Mouse (Mus musculus) lung, embryonic 16.5 days (tissue): ENCODE data around the gene Jak2. TPM values are rescaled to one million over a fixed set of nuclear protein-coding genes. Genes with fewer than 3 reads are reported as not detected.

Experiments
- ATAC-seq: fragments of 200-750 bp; cut with Nextera tagmentation; 2 replicates; pipeline ENCODE4 v1.8.0; 2017; ENCODE audit warnings: low read depth, mild to moderate bottlenecking, moderate library complexity
- H3K27ac ChIP-seq: fragments of 300-500 bp; sonication (generic); 2 replicates; pipeline ENCODE4 v1.5.1; 2014; ENCODE audit warnings: mild to moderate bottlenecking, control low read depth, low read length
- H3K27me3 ChIP-seq: fragments of 300-500 bp; sonication (generic); 2 replicates; pipeline ENCODE4 v1.6.1; 2014; ENCODE audit warnings: low read depth, low read length, mixed read lengths; ENCODE audit not compliant: control insufficient read depth, insufficient read depth
- H3K36me3 ChIP-seq: fragments of 300-500 bp; sonication (generic); 2 replicates; pipeline ENCODE4 v1.6.1; 2014; ENCODE audit warnings: low read length; ENCODE audit not compliant: control insufficient read depth, insufficient read depth
- H3K4me1 ChIP-seq: fragments of 300-500 bp; sonication (generic); replicated peaks from 2 replicates; pipeline ENCODE4 v1.6.1; 2014; ENCODE audit warnings: low read length, mixed read lengths; ENCODE audit not compliant: control insufficient read depth, insufficient read depth
- H3K4me2 ChIP-seq: fragments of 300-500 bp; sonication (generic); 2 replicates; pipeline ENCODE4 v1.6.1; 2014; ENCODE audit warnings: low read depth, low read length, control low read depth
- H3K4me3 ChIP-seq: fragments of 300-500 bp; sonication (generic); 2 replicates; pipeline ENCODE4 v1.5.1; 2014; ENCODE audit warnings: mild to moderate bottlenecking, low read length, control low read depth
- H3K9ac ChIP-seq: fragments of 300-500 bp; sonication (generic); 2 replicates; pipeline ENCODE4 v1.6.1; 2014; ENCODE audit warnings: low read length, control low read depth
- H3K9me3 ChIP-seq: fragments of 300-500 bp; sonication (generic); 2 replicates; pipeline ENCODE4 v1.6.1; 2016; ENCODE audit warnings: low read length; ENCODE audit not compliant: control insufficient read depth
- WGBS: fragments of 180-500 bp; shearing (Covaris S2); extraction: QIAGEN DNeasy Blood & Tissue Kit; methylation state at CpG from one replicate; pipeline ENCODE4 v1.1.7; 2014; 5-methylcytosine and 5-hydroxymethylcytosine counted together
- polyA plus RNA-seq: library from polyadenylated mRNA; unstranded; fragments of >200 nt; fragmentation: Nextera tagmentation; extraction: Ambion mirVana; gene quantifications from 2 replicates; pipeline ENCODE4 v1.2.1, GENCODE M21; 2015

Jak2 gene
- polyA plus RNA-seq, 1 experiment from 2014 or later = 4.4 TPM

DNA sequence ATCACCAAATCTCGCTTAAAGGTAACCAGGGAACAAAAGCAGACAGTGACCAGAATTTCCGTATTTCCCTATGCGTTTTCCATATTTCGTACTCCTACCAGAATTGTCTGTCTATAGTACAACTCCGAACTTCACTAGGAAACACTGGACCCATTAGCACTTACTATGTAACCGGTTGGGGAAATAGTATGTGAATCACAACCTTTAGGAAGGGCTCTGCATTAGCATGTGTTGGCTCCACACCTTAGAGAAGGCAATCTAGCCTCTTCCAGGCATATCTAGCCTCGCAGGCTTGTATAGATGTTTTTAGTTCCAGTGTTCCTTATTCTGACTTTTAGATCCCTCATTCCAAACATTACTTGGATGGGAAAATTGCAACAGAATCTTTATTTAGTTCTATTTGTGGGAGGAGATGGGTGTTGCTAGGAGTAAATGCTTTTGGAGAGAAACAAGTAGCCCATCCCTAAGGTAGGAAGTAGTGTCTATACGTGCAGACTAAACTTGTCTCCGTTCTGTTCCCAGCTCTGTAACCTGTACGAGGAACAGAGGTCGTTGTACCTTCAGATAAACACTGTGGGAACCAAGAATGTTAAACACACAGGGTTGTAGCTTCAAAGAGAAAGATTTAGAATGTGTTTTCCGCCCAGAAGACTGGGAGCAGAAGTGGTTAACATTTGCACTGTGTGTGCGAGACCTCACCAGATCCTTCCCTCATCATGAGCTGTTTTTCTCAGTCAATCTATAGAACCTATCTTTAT lies 110.7 kb downstream of the Jak2 start:
- ATAC-seq = no peak
- peak overlapping the region; percentile 84 for H3K9ac ChIP-seq
- no peak overlapping the region for H3K27ac ChIP-seq
- no peaks in the 10 kb centered on the region for H3K36me3 ChIP-seq
- WGBS = 30% methylated on average over 13 of the region's 13 CpGs
- peak overlapping the region; percentile 86 for H3K4me2 ChIP-seq
- peak overlapping the region; percentile 75 for H3K4me3 ChIP-seq
- no peaks in the 10 kb centered on the region for H3K27me3 ChIP-seq
- H3K9me3 ChIP-seq = no peaks in the 10 kb centered on the region
- H3K4me1 ChIP-seq = peaks cover 10% of the 10 kb centered on the region; the same call in 1 of the 2 replicates

Other genes with a start within 250 kb of the Jak2 start
- 79.7 and 80.8 TPM in 2 replicates for gene Ak3, start 203.9 kb upstream of the Jak2 start, polyA plus RNA-seq
- 36.8 and 40.2 TPM in 2 replicates for gene Rcl1, start 150.5 kb upstream of the Jak2 start, polyA plus RNA-seq
- 1.0 and 2.9 TPM in 2 replicates for gene Insl6, start 73.5 kb downstream of the Jak2 start, polyA plus RNA-seq
- 0.14 TPM in 1 of 2 replicates, not detected in the other for gene Rln1, start 82.8 kb downstream of the Jak2 start, polyA plus RNA-seq
- 56.0 and 61.2 TPM in 2 replicates for gene Plgrkt, start 115.6 kb downstream of the Jak2 start, polyA plus RNA-seq
- 0.28 and 0.88 TPM in 2 replicates for gene Cd274, start 115.6 kb downstream of the Jak2 start, polyA plus RNA-seq
- 0.21 TPM in 1 of 2 replicates, not detected in the other for gene Pdcd1lg2, start 159.1 kb downstream of the Jak2 start, polyA plus RNA-seq